Mouse (Mus musculus): ENCODE measurements around the gene Lrpprc. TPM values are rescaled to one million over a fixed set of nuclear protein-coding genes. Genes with fewer than 3 reads are reported as not detected.
"Not testable (repeated sequence)": the region's sequence is repeated elsewhere in the genome, so short reads cannot be mapped to it uniquely, and the experiment has no call there.

Gene Lrpprc
- polyA plus RNA-seq, 1 experiment from 2014 or later, result 41.6 TPM

DNA sequence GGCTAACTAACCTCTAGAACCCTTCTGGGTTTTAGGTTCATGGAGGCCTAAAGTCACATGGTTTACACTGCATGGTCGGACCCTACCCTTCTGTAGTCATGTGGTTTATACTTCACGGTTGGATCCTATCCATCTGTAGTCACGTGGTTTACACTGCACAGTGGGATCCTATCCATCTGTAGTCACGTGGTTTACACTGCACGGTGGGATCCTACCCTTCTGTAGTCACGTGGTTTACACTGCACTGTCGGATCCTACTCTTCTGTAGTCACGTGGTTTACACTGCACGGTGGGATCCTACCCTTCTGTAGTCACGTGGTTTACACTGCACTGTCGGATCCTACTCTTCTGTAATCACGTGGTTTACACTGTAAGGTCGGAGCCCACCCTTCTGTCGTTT is 23.6 kb upstream of the Lrpprc start:
- H3K9ac ChIP-seq (ENCODE audit: low read depth, low read length); H3K36me3 ChIP-seq (ENCODE audit: control insufficient read depth, insufficient read depth); H3K4me3 ChIP-seq (ENCODE audit: low read depth, low read length); H3K9me3 ChIP-seq (replicated peaks; ENCODE audit: control insufficient read depth, low read length); ATAC-seq (ENCODE audit: low read depth); H3K4me1 ChIP-seq (ENCODE audit: control insufficient read depth, low read depth, low read length); H3K27ac ChIP-seq (ENCODE audit: low read length); H3K27me3 ChIP-seq (ENCODE audit: control insufficient read depth, insufficient read depth, low read depth, low read length); H3K4me2 ChIP-seq (ENCODE audit: low read depth, low read length): not testable (repeated sequence)
- whole genome bisulfite sequencing (ENCODE audit: insufficient replicate concordance), result 63% methylated on average over 14 of the region's 14 CpGs

DNA sequence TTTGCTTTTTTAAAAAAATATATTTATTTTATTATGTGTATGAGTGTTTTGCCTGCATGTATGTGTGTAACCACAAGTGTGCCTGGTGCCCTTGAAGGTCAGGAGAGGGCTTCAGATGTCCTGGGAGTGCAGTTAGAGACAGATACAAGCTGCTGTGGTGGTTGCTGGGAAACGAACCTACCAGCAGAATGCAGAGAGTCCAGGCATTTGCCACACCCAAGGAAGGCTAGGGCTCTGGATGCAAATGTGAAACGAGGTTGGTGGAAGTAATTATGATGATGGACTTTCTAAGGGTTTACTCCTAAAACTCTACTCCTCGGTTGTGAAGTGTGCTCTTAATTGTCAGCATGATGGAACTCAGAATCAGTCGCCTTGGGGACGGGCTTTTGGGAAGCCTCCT is 1.4 kb upstream of the Lrpprc start:
- Histone ChIP-seq H3K9ac (ENCODE audit: low read depth, low read length) (no peak overlapping the region), H3K36me3 (ENCODE audit: control insufficient read depth, insufficient read depth) (no peaks in the 10 kb centered on the region), H3K4me3 (ENCODE audit: low read depth, low read length) (peak overlapping the region; percentile 95), H3K27ac (ENCODE audit: low read length) (no peak overlapping the region), H3K4me1 (ENCODE audit: control insufficient read depth, low read depth, low read length) (peaks cover 28% of the 10 kb centered on the region), H3K27me3 (ENCODE audit: control insufficient read depth, insufficient read depth, low read depth, low read length) (no peaks in the 10 kb centered on the region), H3K4me2 (ENCODE audit: low read depth, low read length) (peak overlapping the region; percentile 83), H3K9me3 (replicated peaks; ENCODE audit: control insufficient read depth, low read length) (no peaks in the 10 kb centered on the region)
- no peak for ATAC-seq (ENCODE audit: low read depth)
- WGBS (ENCODE audit: insufficient replicate concordance), result 60% methylated on average over 5 of the region's 5 CpGs

DNA sequence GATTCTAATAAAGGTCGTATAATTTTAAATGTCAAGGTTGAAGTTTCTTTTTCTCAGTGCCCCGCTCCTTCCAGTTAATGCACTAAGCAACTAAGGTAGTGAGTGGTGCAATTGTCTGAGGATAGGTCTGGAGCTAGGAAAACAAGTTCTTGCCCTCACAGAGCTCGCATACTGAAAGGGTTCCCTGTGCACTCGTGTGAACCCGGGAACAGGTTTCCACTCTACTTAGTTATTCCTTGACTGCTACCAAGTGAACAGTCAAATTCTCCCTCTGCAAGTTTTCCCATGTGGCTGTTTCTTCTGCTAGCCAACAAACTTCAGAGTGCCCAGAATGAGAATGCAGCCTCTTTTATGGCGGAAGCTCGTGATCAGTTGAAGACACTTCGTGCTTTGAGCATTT is 567 bp upstream of the Lrpprc start:
- 4% methylated on average over 8 of the region's 8 CpGs for WGBS (ENCODE audit: insufficient replicate concordance)
- ATAC-seq (ENCODE audit: low read depth), result no peak

GRCm38 (mm10) chr17:84790043-84790442 is 546 bp downstream of the Lrpprc start:
- no peak; the same call in 1 of the 2 replicates for ATAC-seq (ENCODE audit: low read depth)

More for the DNA sequence above, 567 bp upstream of the Lrpprc start:
- Histone ChIP-seq H3K27ac (ENCODE audit: low read length) (peak overlapping the region; percentile 90), H3K4me2 (ENCODE audit: low read depth, low read length) (peak overlapping the region; percentile 83), H3K27me3 (ENCODE audit: control insufficient read depth, insufficient read depth, low read depth, low read length) (no peaks in the 10 kb centered on the region), H3K9ac (ENCODE audit: low read depth, low read length) (peak overlapping the region; percentile 85), H3K4me1 (ENCODE audit: control insufficient read depth, low read depth, low read length) (peaks cover 28% of the 10 kb centered on the region), H3K36me3 (ENCODE audit: control insufficient read depth, insufficient read depth) (no peaks in the 10 kb centered on the region), H3K4me3 (ENCODE audit: low read depth, low read length) (peak overlapping the region; percentile 95), H3K9me3 (replicated peaks; ENCODE audit: control insufficient read depth, low read length) (no peaks in the 10 kb centered on the region)

GRCm38 (mm10) chr17:84788376-84789125 is 2.0 kb downstream of the Lrpprc start:
- 74% methylated on average over 20 of the region's 20 CpGs for WGBS (ENCODE audit: insufficient replicate concordance)
- Histone ChIP-seq H3K9ac (ENCODE audit: low read depth, low read length) (0 out of 2 replicates have a peak overlapping the region, but pooled peaks have one; percentile 23), H3K27me3 (ENCODE audit: control insufficient read depth, insufficient read depth, low read depth, low read length) (no peaks in the 10 kb centered on the region), H3K4me3 (ENCODE audit: low read depth, low read length) (peak overlapping the region; percentile 95), H3K9me3 (replicated peaks; ENCODE audit: control insufficient read depth, low read length) (no peaks in the 10 kb centered on the region), H3K4me2 (ENCODE audit: low read depth, low read length) (peak overlapping the region; percentile 83), H3K36me3 (ENCODE audit: control insufficient read depth, insufficient read depth) (0 out of 2 replicates have a peak, but pooled peaks cover 2% of the 10 kb centered on the region), H3K4me1 (ENCODE audit: control insufficient read depth, low read depth, low read length) (peaks cover 28% of the 10 kb centered on the region), H3K27ac (ENCODE audit: low read length) (peak overlapping the region; percentile 68)
- no peak for ATAC-seq (ENCODE audit: low read depth)

More at GRCm38 (mm10) chr17:84790043-84790442, 546 bp downstream of the Lrpprc start:
- Histone ChIP-seq H3K9ac (ENCODE audit: low read depth, low read length) (peak overlapping the region; percentile 85), H3K27ac (ENCODE audit: low read length) (peak overlapping the region; percentile 90), H3K36me3 (ENCODE audit: control insufficient read depth, insufficient read depth) (no peaks in the 10 kb centered on the region), H3K9me3 (replicated peaks; ENCODE audit: control insufficient read depth, low read length) (no peaks in the 10 kb centered on the region), H3K27me3 (ENCODE audit: control insufficient read depth, insufficient read depth, low read depth, low read length) (no peaks in the 10 kb centered on the region), H3K4me2 (ENCODE audit: low read depth, low read length) (peak overlapping the region; percentile 83), H3K4me3 (ENCODE audit: low read depth, low read length) (peak overlapping the region; percentile 95), H3K4me1 (ENCODE audit: control insufficient read depth, low read depth, low read length) (peaks cover 28% of the 10 kb centered on the region)
- under 1% methylated on average over 22 of the region's 22 CpGs for WGBS (ENCODE audit: insufficient replicate concordance)

DNA sequence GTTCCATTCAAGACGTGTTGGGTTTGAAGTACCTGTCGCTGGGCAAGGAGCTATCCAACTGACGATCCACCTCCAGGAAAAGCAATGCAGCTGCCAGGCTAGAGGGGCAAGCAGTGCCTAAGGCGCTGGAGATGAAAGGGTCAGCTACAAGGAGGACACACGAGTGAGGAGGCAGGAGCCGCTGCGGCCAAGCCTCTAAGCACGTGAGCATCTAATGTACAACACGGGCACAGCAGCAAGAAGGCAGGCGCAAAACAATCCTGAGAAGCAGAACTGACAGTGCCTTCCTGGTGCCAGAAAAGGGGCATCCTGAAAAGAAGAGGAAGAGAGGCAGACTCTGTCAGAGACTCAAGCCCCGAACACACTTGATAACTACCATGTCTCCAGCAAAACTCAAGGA is 3.1 kb downstream of the Lrpprc start:
- 76% methylated on average over 11 of the region's 11 CpGs for WGBS (ENCODE audit: insufficient replicate concordance)
- H3K27me3 ChIP-seq (ENCODE audit: control insufficient read depth, insufficient read depth, low read depth, low read length), result no peaks in the 10 kb centered on the region
- no peak overlapping the region for H3K4me3 ChIP-seq (ENCODE audit: low read depth, low read length)
- H3K4me2 ChIP-seq (ENCODE audit: low read depth, low read length), result no peak overlapping the region
- H3K36me3 ChIP-seq (ENCODE audit: control insufficient read depth, insufficient read depth), result 0 out of 2 replicates have a peak, but pooled peaks cover 2% of the 10 kb centered on the region
- ATAC-seq (ENCODE audit: low read depth), result no peak
- H3K9ac ChIP-seq (ENCODE audit: low read depth, low read length), result no peak overlapping the region
- peaks cover 28% of the 10 kb centered on the region for H3K4me1 ChIP-seq (ENCODE audit: control insufficient read depth, low read depth, low read length)
- H3K9me3 ChIP-seq (replicated peaks; ENCODE audit: control insufficient read depth, low read length), result no peaks in the 10 kb centered on the region
- peak overlapping the region; percentile 68 for H3K27ac ChIP-seq (ENCODE audit: low read length)

- Histone ChIP-seq H3K4me2 (ENCODE audit: low read depth, low read length) (no peak overlapping the region), H3K4me3 (ENCODE audit: low read depth, low read length) (no peak overlapping the region), H3K27me3 (ENCODE audit: control insufficient read depth, insufficient read depth, low read depth, low read length) (no peaks in the 10 kb centered on the region), H3K4me1 (ENCODE audit: control insufficient read depth, low read depth, low read length) (peaks cover 24% of the 10 kb centered on the region), H3K27ac (ENCODE audit: low read length) (no peak overlapping the region), H3K9ac (ENCODE audit: low read depth, low read length) (no peak overlapping the region), H3K36me3 (ENCODE audit: control insufficient read depth, insufficient read depth) (0 out of 2 replicates have a peak, but pooled peaks cover 2% of the 10 kb centered on the region), H3K9me3 (replicated peaks; ENCODE audit: control insufficient read depth, low read length) (no peaks in the 10 kb centered on the region)
- WGBS (ENCODE audit: insufficient replicate concordance), result 85% methylated on average over 8 of the region's 8 CpGs
- no peak for ATAC-seq (ENCODE audit: low read depth)
Observed at GRCm38 (mm10) chr17:84786911-84787310, 3.7 kb downstream of the Lrpprc start.

DNA sequence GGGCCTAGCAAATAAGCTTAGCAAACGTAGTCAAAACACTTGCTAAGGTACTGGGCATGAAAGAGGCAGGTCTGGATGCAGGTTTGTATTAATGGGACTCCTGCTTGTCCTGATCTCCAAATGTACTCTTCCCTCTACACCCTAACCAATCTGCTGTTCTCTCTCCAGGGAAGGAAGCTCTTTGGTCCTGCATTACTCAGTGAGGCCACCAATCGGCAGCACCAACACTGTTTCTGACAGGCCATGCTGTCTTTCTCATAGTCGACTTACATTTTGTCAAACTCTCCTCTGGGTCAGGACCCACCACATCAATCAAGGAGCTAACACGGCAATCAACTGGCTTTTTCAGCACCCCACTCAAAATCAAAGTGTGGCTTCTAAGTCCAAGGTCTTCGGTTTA is 5.4 kb downstream of the Lrpprc start:
- ATAC-seq (ENCODE audit: low read depth), result no peak

GRCm38 (mm10) chr17:84783491-84783890 is 7.1 kb downstream of the Lrpprc start:
- H3K36me3 ChIP-seq (ENCODE audit: control insufficient read depth, insufficient read depth), result 0 out of 2 replicates have a peak, but pooled peaks cover 5% of the 10 kb centered on the region
- WGBS (ENCODE audit: insufficient replicate concordance), result 70% methylated on average over 5 of the region's 5 CpGs
- peaks cover 21% of the 10 kb centered on the region for H3K4me1 ChIP-seq (ENCODE audit: control insufficient read depth, low read depth, low read length)
- H3K4me2 ChIP-seq (ENCODE audit: low read depth, low read length), result no peak overlapping the region
- no peak overlapping the region for H3K4me3 ChIP-seq (ENCODE audit: low read depth, low read length)
- no peak overlapping the region for H3K27ac ChIP-seq (ENCODE audit: low read length)
- H3K9me3 ChIP-seq (replicated peaks; ENCODE audit: control insufficient read depth, low read length), result no peaks in the 10 kb centered on the region
- ATAC-seq (ENCODE audit: low read depth), result no peak
- no peaks in the 10 kb centered on the region for H3K27me3 ChIP-seq (ENCODE audit: control insufficient read depth, insufficient read depth, low read depth, low read length)
- no peak overlapping the region for H3K9ac ChIP-seq (ENCODE audit: low read depth, low read length)

More for the DNA sequence above, 5.4 kb downstream of the Lrpprc start:
- Histone ChIP-seq H3K4me3 (ENCODE audit: low read depth, low read length) (no peak overlapping the region), H3K9ac (ENCODE audit: low read depth, low read length) (no peak overlapping the region), H3K4me2 (ENCODE audit: low read depth, low read length) (no peak overlapping the region), H3K27ac (ENCODE audit: low read length) (no peak overlapping the region), H3K9me3 (replicated peaks; ENCODE audit: control insufficient read depth, low read length) (no peaks in the 10 kb centered on the region), H3K36me3 (ENCODE audit: control insufficient read depth, insufficient read depth) (0 out of 2 replicates have a peak, but pooled peaks cover 5% of the 10 kb centered on the region), H3K27me3 (ENCODE audit: control insufficient read depth, insufficient read depth, low read depth, low read length) (no peaks in the 10 kb centered on the region), H3K4me1 (ENCODE audit: control insufficient read depth, low read depth, low read length) (peaks cover 22% of the 10 kb centered on the region)
- WGBS (ENCODE audit: insufficient replicate concordance), result 66% methylated on average over 5 of the region's 5 CpGs
